Mouse (Mus musculus) cerebellum, postnatal 10 days (tissue): Measurements from ENCODE around the gene Lama5.

Experiments used
- DNase-seq, 2 experiments: peaks; one replicate each; pipeline ENCODE4 v3.0.0; 2021; ENCODE audit warnings: mixed read lengths in 2 of 2

Gene Lama5

GRCm38 (mm10) chr2:180224647-180225043, 1.0 kb downstream of the Lama5 start:
- DNase-seq: no peak

GRCm38 (mm10) chr2:180222250-180222649, 3.4 kb downstream of the Lama5 start:
- no peak for DNase-seq

- DNase-seq: no peak
Measured at GRCm38 (mm10) chr2:180221051-180221450, 4.6 kb downstream of the Lama5 start.

- no peak for DNase-seq
Measured at GRCm38 (mm10) chr2:180220165-180220564, 5.5 kb downstream of the Lama5 start.

GRCm38 (mm10) chr2:180219145-180219943, 6.3 kb downstream of the Lama5 start:
- DNase-seq: peak in 1 of 2 experiments; percentile 57

- peak in 1 of 2 experiments; percentile 51 for DNase-seq
Measured at GRCm38 (mm10) chr2:180218677-180219076, 7.0 kb downstream of the Lama5 start.

- DNase-seq: no peak
Measured at GRCm38 (mm10) chr2:180218241-180218640, 7.4 kb downstream of the Lama5 start.

GRCm38 (mm10) chr2:180217587-180217986, 8.1 kb downstream of the Lama5 start:
- DNase-seq: peak; percentile 72 to 77

GRCm38 (mm10) chr2:180216921-180217320, 8.7 kb downstream of the Lama5 start:
- no peak for DNase-seq

GRCm38 (mm10) chr2:180215951-180216350, 9.7 kb downstream of the Lama5 start:
- peak in 1 of 2 experiments; percentile 41 for DNase-seq

- DNase-seq: peak in 1 of 2 experiments; percentile 60
Measured at GRCm38 (mm10) chr2:180215011-180215461, 10.6 kb downstream of the Lama5 start.

GRCm38 (mm10) chr2:180214352-180214978, 11.2 kb downstream of the Lama5 start:
- no peak for DNase-seq

GRCm38 (mm10) chr2:180212255-180212654, 13.4 kb downstream of the Lama5 start:
- no peak for DNase-seq

GRCm38 (mm10) chr2:180208976-180209375, 16.7 kb downstream of the Lama5 start:
- DNase-seq: no peak

GRCm38 (mm10) chr2:180207840-180208239, 17.8 kb downstream of the Lama5 start:
- peak; percentile 86 to 90 for DNase-seq

GRCm38 (mm10) chr2:180205956-180206280, 19.7 kb downstream of the Lama5 start:
- no peak for DNase-seq

- DNase-seq: no peak
Measured at GRCm38 (mm10) chr2:180205083-180205955, 20.3 kb downstream of the Lama5 start.

- no peak for DNase-seq
Measured at GRCm38 (mm10) chr2:180204501-180204900, 21.2 kb downstream of the Lama5 start.

- DNase-seq: peak; percentile 74 to 82
Measured at GRCm38 (mm10) chr2:180202805-180203204, 22.9 kb downstream of the Lama5 start.

- DNase-seq: peak; percentile 73 to 82
Measured at GRCm38 (mm10) chr2:180202263-180202662, 23.4 kb downstream of the Lama5 start.

- DNase-seq: no peak
Measured at GRCm38 (mm10) chr2:180201303-180201702, 24.4 kb downstream of the Lama5 start.

- DNase-seq: peak in 1 of 2 experiments; percentile 46
Measured at GRCm38 (mm10) chr2:180200681-180201080, 25.0 kb downstream of the Lama5 start.

GRCm38 (mm10) chr2:180198782-180199181, 26.9 kb downstream of the Lama5 start:
- DNase-seq: peak in 1 of 2 experiments; percentile 44
